Mouse (Mus musculus) lung, embryonic 15.5 days (tissue): ENCODE data around the gene Fam114a2. TPM values are rescaled to one million over a fixed set of nuclear protein-coding genes. Genes with fewer than 3 reads are reported as not detected.
"Not testable (repeated sequence)": the region's sequence is repeated elsewhere in the genome, so short reads cannot be mapped to it uniquely, and the experiment has no call there.

Source experiments
- ATAC-seq: fragments of 200-750 bp; cut with Nextera tagmentation; 2 replicates; pipeline ENCODE4 v1.8.0; 2017; ENCODE audit warnings: moderate number of reproducible peaks, borderline replicate concordance; ENCODE audit not compliant: low FRiP score, low TSS enrichment; ENCODE audit errors: extremely low read depth
- H3K27ac ChIP-seq: fragments of 300-500 bp; sonication (generic); 2 replicates; pipeline ENCODE4 v1.5.1; 2015; ENCODE audit warnings: moderate library complexity, mild to moderate bottlenecking, inconsistent platforms
- H3K27me3 ChIP-seq: fragments of 300-500 bp; sonication (generic); 2 replicates; pipeline ENCODE4 v1.6.1; 2015; ENCODE audit warnings: inconsistent platforms
- H3K36me3 ChIP-seq: fragments of 300-500 bp; sonication (generic); 2 replicates; pipeline ENCODE4 v1.6.1; 2015; ENCODE audit warnings: inconsistent platforms
- H3K4me1 ChIP-seq: fragments of 300-500 bp; sonication (generic); 2 replicates; pipeline ENCODE4 v1.6.1; 2015; ENCODE audit warnings: inconsistent platforms
- H3K4me2 ChIP-seq: fragments of 300-500 bp; sonication (generic); 2 replicates; pipeline ENCODE4 v1.6.1; 2015; ENCODE audit warnings: inconsistent platforms, mild to moderate bottlenecking, moderate library complexity
- H3K4me3 ChIP-seq: fragments of 300-500 bp; sonication (generic); 2 replicates; pipeline ENCODE4 v1.5.1; 2015; ENCODE audit warnings: mild to moderate bottlenecking, inconsistent platforms
- H3K9ac ChIP-seq: fragments of 300-500 bp; sonication (generic); 2 replicates; pipeline ENCODE4 v1.6.1; 2015; ENCODE audit warnings: inconsistent platforms
- H3K9me3 ChIP-seq: fragments of 300-500 bp; sonication (generic); 2 replicates; pipeline ENCODE4 v1.6.1; 2016; ENCODE audit warnings: inconsistent platforms
- WGBS: fragments of 180-500 bp; shearing (Covaris S2); methylation state at CpG from one replicate; pipeline ENCODE4 v1.1.7; 2015; 5-methylcytosine and 5-hydroxymethylcytosine counted together
- polyA plus RNA-seq: library from polyadenylated mRNA; unstranded; fragments of >200 nt; fragmentation: Nextera tagmentation; extraction: Ambion mirVana; gene quantifications from 2 replicates; pipeline ENCODE4 v1.2.1, GENCODE M21; 2015

Fam114a2 gene
- 78.7 and 81.8 TPM in 2 replicates for polyA plus RNA-seq

GRCm38 (mm10) chr11:57518091-57518750 lies at the start of gene Fam114a2, which contains the start of gene Mfap3:
Fam114a2 (minus strand) TSS chr11:57518617.
Mfap3 (plus strand) TSS chr11:57518664.
- ATAC-seq = peak; percentile 95
- no peaks in the 10 kb centered on the region for H3K9me3 ChIP-seq
- peak within 1 kb of the TSS; percentile 62 for H3K4me2 ChIP-seq
- peak within 1 kb of the TSS; percentile 83 for H3K27ac ChIP-seq
- under 1% methylated on average over 50 of the region's 59 CpGs for WGBS
- H3K4me3 ChIP-seq = peak within 1 kb of the TSS; percentile 96
- H3K27me3 ChIP-seq = no peaks in the 10 kb centered on the region
- peaks cover 11% of the 10 kb centered on the region; the same call in 1 of the 2 replicates for H3K4me1 ChIP-seq
- H3K9ac ChIP-seq = peak within 1 kb of the TSS; percentile 82
- H3K36me3 ChIP-seq = 0 out of 2 replicates have a peak, but pooled peaks cover 5% of the 10 kb centered on the region

GRCm38 (mm10) chr11:57566091-57567035 lies 47.9 kb upstream of the Fam114a2 start:
- no peak for ATAC-seq
- Histone ChIP-seq H3K36me3 (no peaks in the 10 kb centered on the region), H3K4me2 (no peak overlapping the region), H3K4me1 (no peaks in the 10 kb centered on the region), H3K9ac (no peak overlapping the region), H3K27ac (no peak overlapping the region), H3K4me3 (no peak overlapping the region), H3K9me3 (0 out of 2 replicates have a peak, but pooled peaks cover 5% of the 10 kb centered on the region), H3K27me3 (peaks cover 54% of the 10 kb centered on the region)
- WGBS = 39% methylated on average over 18 of the region's 18 CpGs

GRCm38 (mm10) chr11:57564564-57564963 lies 46.1 kb upstream of the Fam114a2 start:
- WGBS = 63% methylated on average over 12 of the region's 12 CpGs
- H3K4me1 ChIP-seq = no peaks in the 10 kb centered on the region
- H3K36me3 ChIP-seq = no peaks in the 10 kb centered on the region
- H3K9me3 ChIP-seq = 0 out of 2 replicates have a peak, but pooled peaks cover under 1% of the 10 kb centered on the region
- H3K4me2 ChIP-seq = no peak overlapping the region
- no peak overlapping the region for H3K4me3 ChIP-seq
- H3K27me3 ChIP-seq = peaks cover 36% of the 10 kb centered on the region; the same call in 1 of the 2 replicates
- H3K9ac ChIP-seq = no peak overlapping the region
- ATAC-seq = no peak
- H3K27ac ChIP-seq = no peak overlapping the region

GRCm38 (mm10) chr11:57557936-57558335 lies 39.5 kb upstream of the Fam114a2 start:
- not testable (repeated sequence) for H3K9ac ChIP-seq, H3K27me3 ChIP-seq, H3K4me2 ChIP-seq, H3K27ac ChIP-seq, H3K4me1 ChIP-seq, H3K4me3 ChIP-seq, ATAC-seq, H3K36me3 ChIP-seq, H3K9me3 ChIP-seq
- WGBS = 90% methylated on average over 9 of the region's 10 CpGs

- H3K4me3 ChIP-seq = no peak overlapping the region
- peaks cover 5% of the 10 kb centered on the region; the same call in 1 of the 2 replicates for H3K4me1 ChIP-seq
- H3K36me3 ChIP-seq = no peaks in the 10 kb centered on the region
- WGBS = 63% methylated on average over 9 of the region's 9 CpGs
- no peaks in the 10 kb centered on the region for H3K9me3 ChIP-seq
- H3K9ac ChIP-seq = no peak overlapping the region
- ATAC-seq = no peak
- no peak overlapping the region for H3K4me2 ChIP-seq
- H3K27ac ChIP-seq = no peak overlapping the region
- no peaks in the 10 kb centered on the region for H3K27me3 ChIP-seq
Observed at GRCm38 (mm10) chr11:57553015-57553780, 34.8 kb upstream of the Fam114a2 start.

- no peaks in the 10 kb centered on the region for H3K9me3 ChIP-seq
- no peak overlapping the region for H3K4me2 ChIP-seq
- ATAC-seq = no peak
- H3K4me3 ChIP-seq = no peak overlapping the region
- no peaks in the 10 kb centered on the region for H3K27me3 ChIP-seq
- H3K9ac ChIP-seq = no peak overlapping the region
- 80% methylated on average over 8 of the region's 8 CpGs for WGBS
- H3K27ac ChIP-seq = no peak overlapping the region
- peaks cover 5% of the 10 kb centered on the region; the same call in 1 of the 2 replicates for H3K4me1 ChIP-seq
- no peaks in the 10 kb centered on the region for H3K36me3 ChIP-seq
Observed at GRCm38 (mm10) chr11:57551016-57551415, 32.6 kb upstream of the Fam114a2 start.

- H3K9me3 ChIP-seq = no peaks in the 10 kb centered on the region
- H3K4me1 ChIP-seq = peaks cover 5% of the 10 kb centered on the region; the same call in 1 of the 2 replicates
- 93% methylated on average over 2 of the region's 2 CpGs for WGBS
- H3K9ac ChIP-seq = no peak overlapping the region
- no peaks in the 10 kb centered on the region for H3K27me3 ChIP-seq
- no peak for ATAC-seq
- H3K36me3 ChIP-seq = no peaks in the 10 kb centered on the region
- H3K4me3 ChIP-seq = no peak overlapping the region
- H3K4me2 ChIP-seq = no peak overlapping the region
- no peak overlapping the region for H3K27ac ChIP-seq
Observed at GRCm38 (mm10) chr11:57550230-57550629, 31.8 kb upstream of the Fam114a2 start.

GRCm38 (mm10) chr11:57548618-57549550 lies 30.5 kb upstream of the Fam114a2 start:
- peaks cover 5% of the 10 kb centered on the region; the same call in 1 of the 2 replicates for H3K4me1 ChIP-seq
- no peaks in the 10 kb centered on the region for H3K36me3 ChIP-seq
- H3K27me3 ChIP-seq = no peaks in the 10 kb centered on the region
- H3K9ac ChIP-seq = no peak overlapping the region
- no peak overlapping the region for H3K27ac ChIP-seq
- peak overlapping the region; percentile 38 for H3K4me2 ChIP-seq
- 33% methylated on average over 18 of the region's 18 CpGs for WGBS
- ATAC-seq = peak; percentile 62; the same call in 1 of the 2 replicates
- H3K9me3 ChIP-seq = no peaks in the 10 kb centered on the region
- H3K4me3 ChIP-seq = no peak overlapping the region

- H3K27ac ChIP-seq = no peak overlapping the region
- H3K27me3 ChIP-seq = no peaks in the 10 kb centered on the region
- no peak overlapping the region for H3K4me2 ChIP-seq
- no peaks in the 10 kb centered on the region for H3K9me3 ChIP-seq
- no peak overlapping the region for H3K4me3 ChIP-seq
- no peaks in the 10 kb centered on the region for H3K36me3 ChIP-seq
- no peak overlapping the region for H3K9ac ChIP-seq
- ATAC-seq = no peak
- no peaks in the 10 kb centered on the region for H3K4me1 ChIP-seq
- WGBS = 90% methylated on average over 2 of the region's 2 CpGs
Observed at GRCm38 (mm10) chr11:57540681-57541080, 22.3 kb upstream of the Fam114a2 start.

- no peak overlapping the region for H3K9ac ChIP-seq
- 68% methylated on average over 5 of the region's 5 CpGs for WGBS
- no peaks in the 10 kb centered on the region for H3K9me3 ChIP-seq
- no peaks in the 10 kb centered on the region for H3K4me1 ChIP-seq
- no peaks in the 10 kb centered on the region for H3K27me3 ChIP-seq
- H3K27ac ChIP-seq = no peak overlapping the region
- ATAC-seq = no peak
- no peak overlapping the region for H3K4me2 ChIP-seq
- H3K36me3 ChIP-seq = no peaks in the 10 kb centered on the region
- no peak overlapping the region for H3K4me3 ChIP-seq
Observed at GRCm38 (mm10) chr11:57539841-57540418, 21.5 kb upstream of the Fam114a2 start.
